Mouse (Mus musculus) forebrain, embryonic 10.5 days (tissue): ENCODE data around the gene Itk. TPM values are rescaled to one million over a fixed set of nuclear protein-coding genes. Genes with fewer than 3 reads are reported as not detected.
A peak's percentile ranks its signal among the peaks of the same experiment; 100 is the strongest.

Experiments
- DNase-seq: peaks from one replicate; pipeline ENCODE4 v3.0.0-alpha.2; 2017; ENCODE audit warnings: low spot score; ENCODE audit errors: extremely low spot score
- H3K27ac ChIP-seq: fragments of 300-500 bp; sonication (generic); 2 replicates; pipeline ENCODE4 v1.5.1; 2016; ENCODE audit warnings: mild to moderate bottlenecking
- H3K27me3 ChIP-seq: fragments of 300-500 bp; sonication (generic); 2 replicates; pipeline ENCODE4 v1.6.1; 2016; ENCODE audit warnings: mild to moderate bottlenecking; ENCODE audit not compliant: poor library complexity, severe bottlenecking
- H3K36me3 ChIP-seq: fragments of 300-500 bp; sonication (generic); replicated peaks from 2 replicates; pipeline ENCODE4 v1.6.1; 2016; ENCODE audit warnings: mild to moderate bottlenecking, moderate library complexity
- H3K4me1 ChIP-seq: fragments of 300-500 bp; sonication (generic); 2 replicates; pipeline ENCODE4 v1.6.1; 2016
- H3K4me3 ChIP-seq: fragments of 300-500 bp; sonication (generic); 2 replicates; pipeline ENCODE4 v1.5.1; 2016; ENCODE audit warnings: mild to moderate bottlenecking, moderate library complexity
- H3K9me3 ChIP-seq: fragments of 300-500 bp; sonication (generic); 2 replicates; pipeline ENCODE4 v1.6.1; 2016; ENCODE audit warnings: mild to moderate bottlenecking, moderate library complexity
- WGBS: fragments of 180-500 bp; shearing (Covaris S2); methylation state at CpG from one replicate; pipeline ENCODE4 v1.1.7; 2016; 5-methylcytosine and 5-hydroxymethylcytosine counted together
- polyA plus RNA-seq: library from polyadenylated mRNA; unstranded; fragments of >200 nt; fragmentation: Nextera tagmentation; extraction: Ambion mirVana; gene quantifications from 2 replicates; pipeline ENCODE4 v1.2.1, GENCODE M21; 2016

Itk gene
- polyA plus RNA-seq, 1 experiment from 2014 or later, result not detected

DNA sequence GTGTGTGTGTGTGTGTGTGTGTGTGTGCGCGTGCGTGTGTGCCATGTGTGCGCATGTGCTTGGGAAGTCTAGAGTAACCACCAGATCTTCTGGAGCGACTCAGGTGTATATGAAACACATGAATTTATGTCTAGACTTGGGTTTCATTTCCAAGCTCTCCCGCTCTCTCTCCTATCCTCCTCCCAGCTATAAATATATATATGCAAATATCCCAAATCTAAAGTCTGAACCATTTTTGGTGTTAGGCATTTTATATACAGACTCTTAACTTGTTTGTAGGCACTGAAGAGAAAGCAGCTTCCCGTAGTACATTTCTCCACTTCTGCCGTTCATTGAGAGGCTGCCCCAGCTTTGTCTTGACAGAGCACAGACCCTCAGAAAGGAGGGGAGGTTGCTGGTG, 57.1 kb downstream of the Itk start:
- Histone ChIP-seq H3K4me1 (no peaks in the 10 kb centered on the region), H3K36me3 (no peaks in the 10 kb centered on the region), H3K4me3 (no peak overlapping the region), H3K27ac (no peak overlapping the region), H3K27me3 (no peaks in the 10 kb centered on the region), H3K9me3 (no peaks in the 10 kb centered on the region)
- DNase-seq, result no peak
- 93% methylated on average over 8 of the region's 8 CpGs for WGBS

DNA sequence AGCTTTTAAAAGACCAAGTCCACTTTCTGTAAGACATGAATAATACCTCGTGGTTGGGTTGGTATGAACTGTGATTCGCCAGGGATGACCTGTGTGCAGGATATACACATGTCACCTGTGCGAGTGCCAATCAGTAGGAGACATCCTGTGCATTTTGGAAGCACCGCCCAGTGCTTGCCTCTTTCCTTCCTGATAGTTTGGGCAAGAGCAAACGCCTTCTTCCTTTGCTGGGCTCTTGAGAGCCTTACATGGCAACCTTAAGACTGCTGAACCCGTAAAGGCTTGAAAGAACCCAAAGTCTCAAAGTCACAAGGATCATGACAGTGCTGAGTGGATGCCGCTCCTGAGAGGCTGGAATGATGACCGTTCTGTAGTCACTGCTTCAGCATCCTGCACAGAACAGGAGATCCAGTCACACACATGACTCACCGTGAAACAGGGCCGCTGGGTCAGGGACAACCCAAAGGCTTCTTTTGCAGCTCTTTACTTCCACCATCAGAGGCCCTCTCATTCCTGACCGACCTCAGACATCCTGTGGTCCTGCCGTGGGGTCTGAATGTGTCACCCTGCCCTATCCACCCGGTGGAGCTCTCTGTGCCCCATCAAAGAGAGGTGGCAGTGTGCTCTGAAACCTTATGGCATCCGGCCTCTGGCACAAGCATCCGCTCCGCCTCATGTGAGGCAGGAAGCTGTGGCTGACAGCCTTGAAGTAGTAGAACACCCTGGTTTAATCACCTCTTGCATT, 62.9 kb downstream of the Itk start:
- no peak for DNase-seq
- Histone ChIP-seq H3K4me3 (no peak overlapping the region), H3K36me3 (no peaks in the 10 kb centered on the region), H3K4me1 (0 out of 2 replicates have a peak, but pooled peaks cover 3% of the 10 kb centered on the region), H3K9me3 (no peaks in the 10 kb centered on the region), H3K27me3 (no peaks in the 10 kb centered on the region), H3K27ac (no peak overlapping the region)
- WGBS, result 91% methylated on average over 16 of the region's 16 CpGs

DNA sequence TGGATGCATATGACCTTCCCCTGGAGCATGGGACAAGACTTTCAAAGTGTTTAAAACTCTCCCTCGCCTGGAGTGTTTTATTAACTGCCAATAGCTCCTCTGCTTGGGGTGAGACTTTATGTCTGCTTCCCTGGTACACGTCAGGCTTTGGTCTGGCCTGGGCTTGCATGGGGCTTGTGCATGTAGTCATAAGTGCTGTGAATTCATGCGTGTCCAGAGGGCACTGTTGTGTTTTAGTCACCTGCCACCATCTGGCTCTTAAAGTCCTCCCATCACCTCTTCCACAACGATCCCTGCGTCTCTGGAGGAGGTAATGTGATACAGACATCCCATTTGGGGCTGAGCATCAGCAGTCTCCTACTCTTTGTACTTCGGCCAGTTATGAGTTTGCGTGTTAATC, 67.8 kb downstream of the Itk start:
- no peak for DNase-seq
- Histone ChIP-seq H3K4me3 (no peak overlapping the region), H3K36me3 (no peaks in the 10 kb centered on the region), H3K4me1 (0 out of 2 replicates have a peak, but pooled peaks cover 3% of the 10 kb centered on the region), H3K9me3 (no peaks in the 10 kb centered on the region), H3K27me3 (no peaks in the 10 kb centered on the region), H3K27ac (no peak overlapping the region)
- WGBS, result 80% methylated on average over 7 of the region's 7 CpGs

DNA sequence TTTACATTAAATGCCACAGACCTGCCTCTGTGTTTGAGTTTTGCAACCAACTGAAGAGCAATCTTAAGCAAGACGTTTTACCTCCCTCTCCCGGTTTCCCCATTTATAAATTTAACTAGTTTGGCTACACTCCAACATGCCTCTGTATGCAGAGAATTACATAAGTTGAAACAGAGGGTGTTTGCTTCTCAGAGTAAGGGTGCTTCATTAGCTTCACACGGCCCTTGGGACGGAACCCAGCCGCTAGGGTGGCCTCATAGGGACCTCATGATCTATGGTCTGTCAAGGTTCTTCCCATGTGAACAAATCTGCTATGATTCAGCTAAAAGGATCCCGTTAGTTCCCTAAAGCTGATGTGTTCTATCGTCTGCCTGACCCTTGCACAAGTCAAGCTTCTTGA, 74.8 kb downstream of the Itk start:
- WGBS, result 87% methylated on average over 7 of the region's 7 CpGs
- Histone ChIP-seq H3K36me3 (no peaks in the 10 kb centered on the region), H3K4me3 (no peak overlapping the region), H3K9me3 (no peaks in the 10 kb centered on the region), H3K27me3 (peaks cover 10% of the 10 kb centered on the region), H3K27ac (no peak overlapping the region), H3K4me1 (peaks cover 34% of the 10 kb centered on the region)
- no peak for DNase-seq

DNA sequence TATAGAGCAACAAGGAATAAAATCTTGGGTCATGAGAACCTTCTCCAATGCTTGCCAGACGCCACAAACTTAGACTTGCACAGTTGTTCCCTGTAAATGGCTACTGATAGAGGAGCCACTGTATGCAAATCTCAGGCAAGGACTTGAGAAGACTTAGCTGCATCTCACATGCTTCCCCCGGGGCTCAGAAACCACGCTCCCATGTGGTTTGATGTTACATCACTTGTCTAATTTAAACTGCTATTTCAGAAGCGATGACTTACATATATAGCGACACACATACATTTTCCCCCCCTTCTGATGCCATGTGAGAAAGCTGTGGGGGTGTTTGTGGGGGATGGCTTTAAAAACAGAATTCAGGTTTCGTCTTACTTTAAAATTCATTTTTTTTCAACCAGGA, 75.5 kb downstream of the Itk start:
- Histone ChIP-seq H3K4me1 (peaks cover 41% of the 10 kb centered on the region), H3K27ac (no peak overlapping the region), H3K36me3 (no peaks in the 10 kb centered on the region), H3K27me3 (peaks cover 10% of the 10 kb centered on the region), H3K4me3 (no peak overlapping the region), H3K9me3 (no peaks in the 10 kb centered on the region)
- WGBS, result 89% methylated on average over 6 of the region's 6 CpGs
- DNase-seq, result no peak

DNA sequence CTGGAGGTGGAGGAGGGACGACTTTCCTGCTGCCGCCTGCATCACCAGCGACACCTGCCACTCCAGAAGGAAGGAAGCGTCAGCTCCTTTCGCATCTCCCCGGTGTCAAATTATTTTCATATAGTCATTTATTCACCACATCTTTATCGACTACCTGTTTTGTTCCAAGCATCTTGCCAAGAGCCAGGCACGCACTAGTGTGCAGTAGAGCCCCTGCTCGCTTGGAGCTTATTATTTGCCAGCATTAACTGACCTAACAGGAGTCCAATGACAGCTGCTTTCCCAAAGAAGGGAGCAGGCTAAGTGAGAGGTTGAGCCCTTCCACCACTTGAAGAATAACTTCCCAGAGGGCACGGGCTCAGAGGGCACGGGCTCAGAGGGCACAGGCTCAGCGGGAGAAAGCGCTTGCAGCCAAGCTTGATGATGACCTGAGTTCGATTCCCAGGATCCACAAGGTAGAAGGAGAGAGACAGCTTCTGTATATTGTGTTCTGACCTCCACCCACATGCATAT, 76.7 kb downstream of the Itk start, which contains the start of gene Cyfip2:
TSS of gene Cyfip2 (minus strand) at position 337 of the 513 bp plus-strand sequence.
- Histone ChIP-seq H3K27me3 (peaks cover 10% of the 10 kb centered on the region), H3K36me3 (peaks cover 3% of the 10 kb centered on the region; the same call in 1 of the 2 replicates), H3K9me3 (no peaks in the 10 kb centered on the region), H3K27ac (peak within 1 kb of the TSS; percentile 89), H3K4me3 (peak within 1 kb of the TSS; percentile 60), H3K4me1 (peaks cover 45% of the 10 kb centered on the region)
- DNase-seq, result no peak
- 6% methylated on average over 14 of the region's 14 CpGs for WGBS

DNA sequence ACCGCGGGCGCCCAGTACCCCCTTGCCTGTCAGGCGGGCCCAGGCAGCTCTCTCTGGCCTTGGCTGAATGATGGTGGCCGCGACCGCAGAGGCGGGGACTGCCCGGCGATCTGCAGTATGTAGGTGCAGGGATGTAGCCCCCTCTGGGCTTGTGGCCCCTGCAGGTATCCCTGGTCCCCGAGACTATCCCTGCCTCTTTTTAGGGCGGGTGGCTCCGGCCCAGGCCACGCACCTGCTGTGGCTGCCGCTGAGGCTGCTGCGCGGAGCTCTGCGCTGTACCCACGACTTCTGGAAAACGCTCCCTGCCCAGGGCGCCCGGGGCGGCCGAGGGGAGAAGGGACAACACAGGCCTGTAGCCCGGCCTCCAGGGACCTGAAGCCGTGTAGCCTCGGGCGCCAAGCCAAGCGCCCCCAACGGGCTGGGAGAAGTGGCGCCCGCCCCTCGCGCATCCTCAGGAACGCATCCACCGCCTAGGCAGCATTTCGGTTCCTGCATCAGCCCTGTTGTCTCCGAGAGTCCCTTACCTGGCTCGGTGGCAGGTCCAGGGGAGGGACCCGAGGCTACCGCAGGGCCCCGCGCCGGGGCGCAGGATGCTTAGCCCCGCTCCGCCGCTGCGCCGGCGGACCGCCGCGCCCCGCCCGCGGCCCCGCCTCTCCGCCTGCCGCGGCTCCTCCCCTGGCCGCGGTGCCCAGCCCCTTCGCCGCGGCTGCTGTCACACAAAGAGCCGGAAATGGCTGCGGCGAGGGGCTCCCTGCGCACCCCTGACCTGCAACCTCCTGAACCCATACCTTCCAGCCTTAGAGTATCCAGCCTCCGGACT, 77.4 kb downstream of the Itk start:
- peak; percentile 63 for DNase-seq
- under 1% methylated on average over 71 of the region's 71 CpGs for whole genome bisulfite sequencing
- Histone ChIP-seq H3K27me3 (peaks cover 10% of the 10 kb centered on the region), H3K4me3 (peak overlapping the region; percentile 60), H3K9me3 (no peaks in the 10 kb centered on the region), H3K27ac (peak overlapping the region; percentile 89), H3K4me1 (peaks cover 45% of the 10 kb centered on the region), H3K36me3 (peaks cover 3% of the 10 kb centered on the region; the same call in 1 of the 2 replicates)

DNA sequence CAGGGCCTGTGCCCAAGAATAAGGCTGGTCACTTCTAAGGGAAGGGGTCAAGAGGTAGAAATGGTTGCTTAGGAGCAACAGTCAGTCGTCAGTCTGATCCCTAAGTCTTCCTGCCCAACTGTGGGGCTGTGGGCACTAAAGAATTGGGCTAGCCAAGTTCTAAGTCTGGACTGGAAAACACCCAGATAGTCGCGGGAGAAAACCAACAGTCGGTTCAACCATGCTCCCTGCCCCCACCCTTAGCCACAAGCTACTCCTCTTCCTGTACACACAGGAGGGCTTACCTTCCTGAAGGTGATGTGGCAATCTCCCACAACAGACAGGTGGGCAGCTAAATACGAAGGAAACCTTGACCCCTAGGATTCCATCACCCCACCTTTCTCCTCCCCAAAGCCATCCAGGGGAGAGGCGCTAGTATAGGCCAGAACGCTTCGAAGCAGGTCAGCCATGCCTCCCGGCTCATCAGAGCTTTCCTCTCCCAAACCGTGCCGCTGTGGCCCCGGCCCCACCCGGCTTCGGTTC, 78.1 kb downstream of the Itk start:
- H3K27me3 ChIP-seq, result peaks cover 10% of the 10 kb centered on the region
- no peak for DNase-seq
- H3K4me3 ChIP-seq, result peak overlapping the region; percentile 60
- peaks cover 45% of the 10 kb centered on the region for H3K4me1 ChIP-seq
- peak overlapping the region; percentile 89 for H3K27ac ChIP-seq
- H3K36me3 ChIP-seq, result peaks cover 3% of the 10 kb centered on the region; the same call in 1 of the 2 replicates
- WGBS, result 8% methylated on average over 14 of the region's 14 CpGs
- H3K9me3 ChIP-seq, result no peaks in the 10 kb centered on the region

DNA sequence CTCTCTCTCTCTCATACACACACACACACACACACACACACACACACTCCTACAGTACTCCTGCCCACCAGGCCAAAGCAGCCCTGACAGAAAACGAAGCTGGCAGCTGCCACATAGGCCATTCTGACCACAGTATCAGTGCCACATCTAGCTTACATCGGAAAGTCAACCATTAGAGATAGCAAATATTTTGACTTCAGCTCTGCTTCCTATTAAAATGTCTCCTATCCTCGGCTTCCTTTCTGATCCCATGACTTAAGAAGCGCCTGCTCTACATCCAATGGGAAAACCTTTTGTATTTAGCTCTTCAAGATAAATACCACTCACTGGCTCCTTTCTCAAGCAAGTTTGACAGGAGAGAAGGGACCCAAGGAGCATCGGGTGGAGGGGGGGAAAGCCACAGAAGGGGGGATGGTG, 78.7 kb downstream of the Itk start:
- Histone ChIP-seq H3K4me1 (peaks cover 45% of the 10 kb centered on the region), H3K36me3 (peaks cover 3% of the 10 kb centered on the region; the same call in 1 of the 2 replicates), H3K9me3 (no peaks in the 10 kb centered on the region), H3K27ac (peak overlapping the region; percentile 89), H3K4me3 (peak overlapping the region; percentile 60), H3K27me3 (peaks cover 10% of the 10 kb centered on the region)
- no peak for DNase-seq
- WGBS, result 66% methylated on average over 5 of the region's 5 CpGs

DNA sequence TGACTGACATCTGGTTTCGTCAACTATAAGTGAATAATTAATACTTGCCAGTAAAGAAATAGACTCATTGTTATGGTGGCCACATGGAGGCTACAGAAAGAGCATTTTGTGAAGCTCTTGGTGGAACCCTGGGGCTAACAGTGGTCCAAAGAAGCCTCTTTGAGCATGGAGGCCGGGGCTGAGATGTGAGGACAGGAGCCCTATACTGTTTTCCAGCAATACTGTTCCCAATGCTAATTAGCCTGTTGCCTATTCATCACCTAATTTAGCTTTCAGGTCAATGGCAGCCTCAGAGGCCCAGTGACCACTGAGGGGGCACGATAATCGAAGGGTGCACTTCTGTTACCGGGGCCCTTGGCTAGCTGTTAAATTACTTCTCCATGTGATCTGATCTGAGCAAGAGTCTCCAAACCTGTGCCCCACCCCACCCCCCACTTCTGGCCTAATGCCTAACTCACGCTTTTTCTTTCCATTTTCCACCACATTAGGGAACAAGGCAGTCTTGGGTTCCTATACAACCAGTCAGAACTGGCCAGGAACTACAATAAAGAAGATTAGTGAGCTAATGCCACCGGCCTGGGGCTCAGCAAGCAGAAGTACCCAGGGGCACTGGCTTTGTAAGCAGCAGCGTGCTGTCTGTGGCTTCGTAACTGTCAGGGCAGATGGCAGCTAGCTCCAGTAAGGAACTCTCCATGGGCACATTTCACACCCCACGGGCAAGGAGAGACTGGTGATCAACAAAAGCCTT, 79.3 kb downstream of the Itk start:
- H3K4me1 ChIP-seq, result peaks cover 48% of the 10 kb centered on the region
- H3K9me3 ChIP-seq, result no peaks in the 10 kb centered on the region
- WGBS, result 37% methylated on average over 10 of the region's 10 CpGs
- peak overlapping the region; percentile 89 for H3K27ac ChIP-seq
- H3K27me3 ChIP-seq, result peaks cover 10% of the 10 kb centered on the region
- H3K36me3 ChIP-seq, result peaks cover 3% of the 10 kb centered on the region; the same call in 1 of the 2 replicates
- DNase-seq, result peak; percentile 35
- H3K4me3 ChIP-seq, result peak overlapping the region; percentile 60

DNA sequence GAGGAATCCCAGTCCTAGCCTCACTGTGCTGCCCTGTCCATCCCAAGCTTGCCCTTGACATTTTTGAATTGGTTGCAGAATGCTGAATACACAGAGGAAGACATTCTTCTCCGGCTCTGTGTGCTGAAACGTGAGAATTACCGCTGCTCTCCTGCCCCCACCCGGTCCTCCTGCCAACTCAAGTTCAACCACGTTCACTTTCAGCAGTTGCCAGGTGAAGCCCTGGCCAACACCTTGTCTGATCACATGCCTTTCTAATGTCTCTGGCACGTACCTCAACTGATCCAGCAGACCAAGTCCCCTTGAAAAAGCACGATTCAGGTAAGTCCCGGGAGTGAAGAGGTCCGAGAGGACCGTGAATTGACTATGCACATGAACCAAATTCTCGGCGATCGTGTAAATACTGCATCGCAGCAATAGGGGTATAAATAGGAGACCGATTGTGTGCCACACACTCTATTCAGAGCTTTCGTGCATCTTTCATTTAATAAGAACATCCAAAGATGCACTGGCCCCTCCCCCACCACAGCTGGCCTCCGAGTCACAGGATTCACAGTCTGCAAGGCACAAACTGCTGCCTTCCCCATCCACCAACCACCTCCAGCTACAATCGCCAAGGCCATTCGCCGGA, 80.1 kb downstream of the Itk start:
- H3K27ac ChIP-seq, result peak overlapping the region; percentile 89; the same call in 1 of the 2 replicates
- H3K4me1 ChIP-seq, result peaks cover 52% of the 10 kb centered on the region
- H3K36me3 ChIP-seq, result peaks cover 3% of the 10 kb centered on the region; the same call in 1 of the 2 replicates
- DNase-seq, result no peak
- H3K27me3 ChIP-seq, result peaks cover 10% of the 10 kb centered on the region
- 80% methylated on average over 20 of the region's 20 CpGs for WGBS
- peak overlapping the region; percentile 60; the same call in 1 of the 2 replicates for H3K4me3 ChIP-seq
- H3K9me3 ChIP-seq, result no peaks in the 10 kb centered on the region
